Mouse (Mus musculus): ENCODE results near the gene Dusp14. TPM values are rescaled to one million over a fixed set of nuclear protein-coding genes. Genes with fewer than 3 reads are reported as not detected.

Gene Dusp14
- total RNA-seq (2021) = under 1 TPM; 0.69 to 0.76 TPM
- long read RNA-seq, experiment 1, partial matches to known transcripts = 0 of 3 reads
- long read RNA-seq, experiment 1, other reads (novel, unspliced or antisense) = 0 of 3 reads
- long read RNA-seq, experiment 2, partial matches to known transcripts = 0 of 2 reads
- long read RNA-seq, experiment 2, other reads (novel, unspliced or antisense) = 0 of 2 reads

GRCm38 (mm10) chr11:84069034-84069370, at the start of gene Dusp14:
Gene Dusp14 (minus strand): TSS chr11:84069261.
- intact Hi-C loops (cut with DNase I) = no loop called here

GRCm38 (mm10) chr11:84117431-84117830, 48.4 kb upstream of the Dusp14 start:
- DNase-seq = no peak

More at GRCm38 (mm10) chr11:84069034-84069370, at the start of gene Dusp14:
- no peak for DNase-seq

GRCm38 (mm10) chr11:84116221-84116620, 47.2 kb upstream of the Dusp14 start:
- intact Hi-C loops (cut with DNase I) = no loop called here
- DNase-seq = no peak

More at GRCm38 (mm10) chr11:84117431-84117830, 48.4 kb upstream of the Dusp14 start:
- intact Hi-C loops (cut with DNase I) = no loop called here

- peak; percentile 27 to 55 for DNase-seq
- intact Hi-C loops (cut with DNase I) = no loop called here
Observed at GRCm38 (mm10) chr11:84115646-84116045, 46.6 kb upstream of the Dusp14 start.

GRCm38 (mm10) chr11:84113623-84114022, 44.6 kb upstream of the Dusp14 start:
- intact Hi-C loops (cut with DNase I) = no loop called here
- no peak for DNase-seq

- intact Hi-C loops (cut with DNase I) = no loop called here
- DNase-seq = no peak
Observed at GRCm38 (mm10) chr11:84107137-84107536, 38.1 kb upstream of the Dusp14 start.

GRCm38 (mm10) chr11:84104036-84104435, 35.0 kb upstream of the Dusp14 start:
- intact Hi-C loops (cut with DNase I) = no loop called here
- DNase-seq = no peak

- intact Hi-C loops (cut with DNase I) = no loop called here
- no peak for DNase-seq
Observed at GRCm38 (mm10) chr11:84101182-84101581, 32.1 kb upstream of the Dusp14 start.

- DNase-seq = no peak
- intact Hi-C loops (cut with DNase I) = no loop called here
Observed at GRCm38 (mm10) chr11:84097251-84097998, 28.4 kb upstream of the Dusp14 start.

GRCm38 (mm10) chr11:84095084-84095483, 26.0 kb upstream of the Dusp14 start:
- intact Hi-C loops (cut with DNase I) = no loop called here
- no peak for DNase-seq

- intact Hi-C loops (cut with DNase I) = no loop called here
- DNase-seq = no peak
Observed at GRCm38 (mm10) chr11:84090572-84090971, 21.5 kb upstream of the Dusp14 start.

GRCm38 (mm10) chr11:84081901-84082300, 12.8 kb upstream of the Dusp14 start:
- no peak for DNase-seq
- intact Hi-C loops (cut with DNase I) = no loop called here

- intact Hi-C loops (cut with DNase I) = no loop called here
- DNase-seq = no peak
Observed at GRCm38 (mm10) chr11:84080327-84080726, 11.3 kb upstream of the Dusp14 start.

GRCm38 (mm10) chr11:84079887-84080286, 10.8 kb upstream of the Dusp14 start:
- intact Hi-C loops (cut with DNase I) = no loop called here
- DNase-seq = no peak

- intact Hi-C loops (cut with DNase I) = no loop called here
Observed at GRCm38 (mm10) chr11:84079361-84079760, 10.3 kb upstream of the Dusp14 start.

GRCm38 (mm10) chr11:84078601-84079000, 9.5 kb upstream of the Dusp14 start:
- intact Hi-C loops (cut with DNase I) = no loop called here
- no peak for DNase-seq

More at GRCm38 (mm10) chr11:84079361-84079760, 10.3 kb upstream of the Dusp14 start:
- no peak for DNase-seq

- intact Hi-C loops (cut with DNase I) = no loop called here
- DNase-seq = no peak
Observed at GRCm38 (mm10) chr11:84077008-84077407, 7.9 kb upstream of the Dusp14 start.

GRCm38 (mm10) chr11:84073816-84074764, 5.0 kb upstream of the Dusp14 start:
- peak in 1 of 2 experiments; percentile 20 for DNase-seq
- intact Hi-C loops (cut with DNase I) = no loop called here

GRCm38 (mm10) chr11:84072904-84073651, 4.0 kb upstream of the Dusp14 start:
- peak; percentile 29 to 33 for DNase-seq
- intact Hi-C loops (cut with DNase I) = no loop called here

All from heart, postnatal 14 days (tissue).